Mouse (Mus musculus): Measurements from ENCODE around the gene 4931414P19Rik.

GRCm38 (mm10) chr14:54653496-54653895, 47.7 kb upstream of the 4931414P19Rik start:
- TF ChIP-seq CTCF (conservative IDR thresholded peaks at IDR 0.05 in 1 of 2, IDR thresholded peaks at IDR 0.05 in 1 of 2; ENCODE audit: low read depth in 2 of 2, low read length in 2 of 2), result no peak
- peak; percentile 90 for TF ChIP-seq POLR2A (IDR thresholded peaks at IDR 0.05; ENCODE audit: low read depth, low read length)
- TF ChIP-seq EP300 (IDR thresholded peaks at IDR 0.05; ENCODE audit: low read length), result no peak
- no peak for TF ChIP-seq UBTF (IDR thresholded peaks at IDR 0.05; ENCODE audit: low read depth, low read length)
